Mouse (Mus musculus) layer of hippocampus, adult 18-20 months (tissue): ENCODE data around the gene Uba5. TPM values are rescaled to one million over a fixed set of nuclear protein-coding genes. Genes with fewer than 3 reads are reported as not detected.

Experiments
- DNase-seq, 2 experiments: peaks; one replicate each; pipeline ENCODE4 v3.0.0; 2022; ENCODE audit warnings: low spot score in 2 of 2
- long read RNA-seq: library from polyadenylated mRNA; stranded (forward); transcript quantifications from one replicate; pipeline ENCODE4 v2.0.0, GENCODE M21; 2021
- total RNA-seq, 2 experiments: library from RNA; stranded (reverse); gene quantifications; 2 replicates each; pipeline ENCODE4 v1.2.3; 2021

Uba5 gene
- 10 to 100 TPM; 39.8 to 40.0 TPM for total RNA-seq
- long read RNA-seq, transcript Uba5-201 (12 exons, 2,404 nt): major isoform, 43 of 45 reads
- long read RNA-seq, partial matches to known transcripts: 1 of 45 reads
- long read RNA-seq, other reads (novel, unspliced or antisense): 1 of 45 reads

DNA sequence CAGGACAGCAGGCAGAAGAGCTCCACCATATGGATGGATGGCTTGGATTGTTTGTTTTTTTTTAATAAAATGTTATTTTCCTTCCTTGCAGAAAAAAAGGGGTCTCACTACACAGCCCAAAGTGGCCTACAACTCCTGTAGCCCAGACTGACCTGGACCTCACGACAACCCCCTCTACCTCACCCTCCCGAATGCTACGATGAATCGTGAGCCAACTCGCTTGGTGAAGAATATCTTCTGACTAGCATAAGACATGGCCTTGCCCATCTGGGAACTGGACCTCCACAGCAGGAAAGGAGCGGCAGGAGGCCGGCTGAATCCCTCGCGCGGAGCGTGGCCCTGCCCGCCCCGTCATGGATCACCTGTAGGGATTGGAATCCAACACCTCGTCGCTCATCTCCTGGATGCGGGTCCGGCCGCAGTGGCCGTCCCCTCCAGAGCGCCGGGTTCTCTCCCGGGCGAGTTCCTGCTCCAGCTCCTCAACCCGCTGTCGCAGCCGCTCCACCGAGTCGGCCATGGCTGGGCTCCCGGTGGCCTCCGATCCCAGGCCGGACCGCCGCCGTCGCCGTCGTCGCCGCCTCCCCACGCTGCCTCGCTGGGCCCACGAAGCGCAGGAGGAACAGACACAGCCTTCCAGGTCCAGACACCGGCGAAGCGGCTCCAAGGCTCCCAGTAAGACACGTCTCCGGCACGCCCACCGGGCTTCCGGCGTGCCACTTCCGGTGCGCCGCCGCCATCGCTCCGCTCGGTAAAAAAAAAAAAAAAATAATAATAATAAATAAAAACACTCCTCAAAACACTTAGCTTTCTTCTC, at the start of gene Uba5:
Uba5 (minus strand) TSS at position 705 of the 814 bp plus-strand sequence.
- DNase-seq: peak in 1 of 2 experiments; percentile 60

DNA sequence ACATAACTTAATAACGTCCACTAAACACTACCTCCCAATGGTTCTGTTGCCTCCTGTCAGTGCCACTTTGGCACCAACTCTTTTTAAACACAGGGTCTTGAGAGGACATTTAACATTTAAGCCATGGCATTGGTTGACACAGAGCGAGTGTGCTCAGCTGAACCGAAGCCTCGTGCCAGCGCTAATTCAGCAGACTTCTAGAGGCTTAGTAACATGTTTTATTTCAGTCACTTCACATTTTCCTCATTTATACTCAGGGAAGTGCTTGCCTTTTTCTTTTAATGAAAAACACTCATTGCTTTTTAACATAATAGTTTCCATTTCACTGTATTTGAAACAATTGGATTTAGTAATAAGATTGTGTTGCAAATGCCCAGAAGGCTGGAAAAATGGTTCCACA, 46.2 kb upstream of the Uba5 start:
- no peak for DNase-seq

DNA sequence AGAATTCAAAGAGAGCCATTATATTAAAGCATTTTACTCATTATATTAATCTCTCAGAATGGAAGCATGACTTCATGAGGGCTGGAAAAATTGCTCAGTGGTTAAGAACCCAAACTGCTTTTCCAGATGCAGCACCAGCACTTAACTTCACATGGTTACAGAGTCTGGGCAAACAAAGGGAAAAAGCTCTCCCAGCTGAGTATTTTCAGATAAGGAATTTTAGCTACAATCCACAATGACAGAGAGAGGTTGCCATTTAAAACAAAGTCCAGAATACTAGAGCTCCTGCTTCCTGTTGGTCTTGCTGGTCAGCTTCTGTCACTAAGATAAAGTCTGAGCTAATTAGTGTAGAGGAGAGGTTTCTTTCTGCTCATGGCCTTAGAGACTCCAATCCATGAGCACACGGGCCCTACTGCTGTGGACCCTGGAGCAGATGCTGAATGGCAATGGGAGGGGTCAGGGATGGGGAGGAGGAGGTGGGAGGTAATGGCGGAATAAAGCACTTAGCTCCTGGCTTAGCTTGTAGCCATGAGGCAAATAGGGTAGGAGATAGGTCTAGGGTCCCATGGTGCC, 45.7 kb upstream of the Uba5 start:
- DNase-seq: no peak

DNA sequence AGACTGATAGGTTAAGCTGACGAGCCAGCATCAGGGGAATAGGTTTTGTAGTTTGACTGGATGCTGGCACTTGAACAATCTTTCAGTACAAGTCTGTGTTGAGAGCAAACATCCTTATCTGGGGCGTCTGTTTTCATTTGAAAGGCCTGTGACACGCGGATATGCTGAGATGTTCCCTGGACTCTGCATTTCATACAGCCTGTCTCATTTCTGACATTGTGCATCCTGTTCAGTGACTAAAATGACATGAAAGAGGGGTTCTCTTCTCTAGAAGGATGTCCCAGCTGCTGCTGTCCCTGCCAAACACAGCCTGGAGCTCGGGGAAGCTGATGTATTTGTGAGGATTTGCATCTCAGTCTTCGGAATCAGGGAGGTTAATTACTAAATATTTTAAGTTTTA, 44.5 kb upstream of the Uba5 start:
- DNase-seq: no peak

DNA sequence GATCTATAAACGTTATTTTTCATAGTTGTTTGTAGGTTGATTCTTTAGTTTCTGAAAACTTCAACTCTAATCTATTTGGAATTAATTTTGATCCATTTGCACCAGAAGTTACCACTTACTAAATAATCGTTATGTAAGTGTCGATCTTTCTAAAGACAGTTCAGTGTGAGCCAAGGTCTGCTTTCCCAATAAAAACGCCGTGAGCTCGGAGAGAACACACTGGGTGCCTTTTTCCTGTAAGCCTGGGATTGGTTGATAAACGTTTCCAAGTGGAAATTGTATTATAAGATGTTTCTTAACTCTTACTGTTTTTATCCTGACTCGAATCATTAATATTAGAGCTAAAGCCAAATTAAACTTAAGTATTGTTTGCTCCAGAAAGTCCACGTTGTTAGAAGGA, 44.0 kb upstream of the Uba5 start:
- DNase-seq: no peak

DNA sequence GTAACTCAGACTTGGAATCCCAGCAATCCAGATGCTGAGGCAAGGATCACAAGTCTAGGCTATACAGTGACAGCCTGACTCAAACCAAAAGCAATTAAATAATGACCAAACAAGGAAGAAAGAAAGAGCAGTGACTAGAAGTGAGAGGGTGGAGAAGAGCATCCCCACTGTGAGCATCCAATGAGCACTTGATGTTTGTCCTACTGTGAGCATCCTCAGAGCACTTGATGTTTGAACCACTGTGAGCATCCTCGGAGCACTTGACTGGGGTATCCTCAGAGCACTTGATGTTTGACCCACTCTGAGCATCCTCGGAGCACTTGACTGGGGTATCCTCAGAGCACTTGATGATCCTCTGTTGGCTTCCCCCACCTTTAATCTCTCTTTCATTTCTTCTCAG, 42.1 kb upstream of the Uba5 start:
- DNase-seq: no peak

DNA sequence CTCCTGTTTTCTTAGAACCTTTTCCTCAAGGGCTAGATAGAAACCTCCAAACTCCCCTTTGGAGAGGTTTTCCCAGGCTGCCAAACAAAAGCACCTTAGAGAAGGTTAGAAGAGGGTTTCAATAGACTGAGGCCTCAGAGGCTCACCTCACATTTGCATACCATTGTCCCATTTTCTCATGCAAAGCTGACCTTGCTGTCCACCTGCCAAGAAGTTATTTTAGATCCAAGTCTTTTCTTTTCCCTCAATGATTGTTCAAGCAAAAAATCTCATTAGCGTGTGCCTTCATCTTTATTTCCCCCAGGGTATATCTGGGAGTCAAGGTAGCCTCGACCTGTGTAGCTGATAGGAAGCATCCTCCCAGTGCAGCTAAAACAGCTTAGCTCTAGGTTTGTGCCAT, 40.0 kb upstream of the Uba5 start:
- no peak for DNase-seq

DNA sequence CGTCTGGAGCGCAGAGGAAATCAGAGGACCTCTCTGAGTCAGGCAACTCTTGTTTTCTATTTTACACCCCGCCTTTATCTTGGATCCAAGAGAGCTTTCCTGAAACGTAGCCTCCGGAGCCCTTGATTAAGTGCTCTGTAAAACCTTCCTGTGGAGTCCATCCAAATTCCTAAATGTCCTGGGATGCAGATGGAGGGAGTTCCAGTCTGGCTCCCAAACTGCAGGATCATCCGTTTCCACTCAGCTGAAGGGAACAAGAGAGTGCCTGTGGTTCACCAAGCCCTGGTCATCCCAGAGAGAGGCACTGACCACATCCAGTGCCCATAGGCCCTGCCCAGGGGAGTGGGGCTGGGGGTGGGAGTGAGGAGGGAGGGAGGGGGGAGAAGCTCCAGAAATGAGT, 39.4 kb upstream of the Uba5 start:
- no peak for DNase-seq

DNA sequence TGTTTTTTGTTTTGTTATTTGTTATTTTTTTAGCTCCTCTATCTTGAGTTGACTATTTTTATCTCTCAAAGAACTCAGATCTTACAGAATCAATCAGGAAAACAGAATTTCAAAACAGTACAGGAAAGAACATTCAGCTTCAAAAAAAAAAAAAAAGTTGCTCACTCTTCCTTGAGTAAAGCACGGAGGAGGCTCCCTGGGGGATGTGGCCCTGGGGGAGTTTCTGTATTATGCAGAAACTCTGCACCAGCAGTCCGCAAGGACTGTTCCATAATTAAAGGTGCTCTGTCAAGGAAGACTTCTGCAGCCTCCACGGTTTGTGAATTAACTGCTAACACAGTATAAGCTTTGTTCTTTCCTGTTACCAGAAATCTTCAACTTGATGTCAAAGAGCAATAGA, 38.5 kb upstream of the Uba5 start:
- DNase-seq: no peak

DNA sequence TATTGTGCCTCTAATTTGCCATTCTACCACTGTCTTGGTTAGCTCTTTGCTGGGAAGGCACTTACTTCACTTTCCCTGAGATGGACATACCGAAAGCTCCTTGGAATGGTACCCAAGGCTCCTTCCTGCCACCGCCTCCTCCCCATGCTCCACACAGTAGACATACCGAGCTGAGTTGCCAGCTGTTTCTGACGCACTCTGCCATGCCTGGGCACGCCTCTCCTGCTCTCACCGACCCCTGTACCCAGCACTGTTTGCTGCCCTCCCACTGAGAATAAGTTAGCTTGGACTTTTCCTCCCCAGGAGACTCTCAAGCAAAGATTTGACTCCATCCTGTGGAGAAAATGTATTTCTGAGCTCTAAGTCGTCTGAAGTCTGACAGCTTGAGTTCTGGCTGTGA, 37.9 kb upstream of the Uba5 start:
- no peak for DNase-seq

DNA sequence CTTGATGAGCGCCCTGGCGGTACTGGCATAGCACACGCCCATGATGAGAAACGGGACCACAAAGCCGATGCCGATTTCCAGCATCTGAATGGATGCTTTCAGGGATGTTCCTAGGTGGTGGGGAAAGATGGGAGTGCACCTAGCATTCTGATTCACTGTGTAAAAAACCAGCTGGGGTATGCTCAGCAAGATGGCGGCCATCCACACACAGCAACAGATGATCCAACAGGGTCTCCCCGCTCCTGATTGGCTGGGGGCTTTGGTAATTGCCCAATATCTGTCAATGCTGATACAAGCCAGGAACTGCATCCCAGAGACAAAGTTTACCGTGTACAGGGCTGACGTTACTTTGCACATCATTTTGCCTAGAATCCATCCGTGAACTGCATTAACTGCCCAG, 36.1 kb upstream of the Uba5 start:
- no peak for DNase-seq

DNA sequence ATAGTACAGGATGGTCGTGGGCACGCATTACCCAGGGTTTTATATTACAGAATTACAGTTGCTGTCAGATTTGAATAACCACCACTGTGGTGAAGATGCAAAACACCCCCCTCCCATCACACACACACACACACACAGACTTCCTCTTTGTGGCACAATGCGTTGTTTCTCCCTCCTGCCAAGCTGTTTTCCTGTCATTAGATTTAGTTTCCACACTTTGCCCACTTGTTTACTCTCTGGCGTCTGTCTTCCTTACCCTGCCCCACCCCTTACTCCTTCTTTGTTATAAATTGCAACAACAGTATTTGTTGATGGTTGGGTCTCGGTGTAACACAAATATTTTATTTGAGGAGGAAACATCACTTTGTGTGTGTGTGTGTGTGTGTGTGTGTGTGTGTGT, 35.3 kb upstream of the Uba5 start:
- no peak for DNase-seq

DNA sequence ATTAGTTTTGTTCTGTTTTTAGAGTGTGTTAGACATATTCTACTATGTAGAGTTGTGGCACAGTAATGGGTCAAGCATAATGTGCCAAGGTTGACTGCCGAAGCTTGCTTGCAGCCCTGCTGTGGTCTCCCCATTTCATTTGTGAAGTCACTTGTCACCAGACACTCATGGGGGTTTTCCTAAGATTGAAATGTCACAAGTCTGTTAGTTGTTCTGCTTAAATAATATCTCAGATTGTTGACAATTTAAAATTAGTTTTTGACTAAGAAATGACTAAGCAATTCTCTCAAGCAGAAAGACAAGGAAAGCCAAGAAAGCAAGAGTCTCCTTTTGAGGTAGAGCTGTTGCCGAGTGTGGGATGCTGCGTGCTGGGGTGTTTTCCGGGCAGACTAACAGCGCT, 30.0 kb upstream of the Uba5 start:
- no peak for DNase-seq

DNA sequence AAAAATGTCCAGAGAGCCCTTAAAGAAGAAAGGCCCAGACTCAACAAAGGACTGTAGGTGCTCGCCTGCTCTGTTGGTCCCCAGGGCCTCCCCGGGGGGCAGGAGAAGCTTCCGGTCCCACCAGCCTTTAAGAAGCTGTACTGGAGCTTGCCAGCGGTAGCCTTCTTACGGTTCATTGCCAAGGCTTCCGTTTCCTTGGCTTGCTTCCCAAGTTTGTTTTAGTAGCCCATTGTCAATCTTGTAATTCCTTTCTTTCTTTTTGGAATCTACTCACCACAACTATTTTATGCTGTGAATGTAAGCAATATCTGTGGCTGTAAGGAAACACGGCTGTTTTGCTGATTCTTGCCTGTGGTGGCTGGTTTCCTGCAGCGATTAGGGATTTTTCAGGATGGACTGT, 25.6 kb upstream of the Uba5 start:
- DNase-seq: no peak

DNA sequence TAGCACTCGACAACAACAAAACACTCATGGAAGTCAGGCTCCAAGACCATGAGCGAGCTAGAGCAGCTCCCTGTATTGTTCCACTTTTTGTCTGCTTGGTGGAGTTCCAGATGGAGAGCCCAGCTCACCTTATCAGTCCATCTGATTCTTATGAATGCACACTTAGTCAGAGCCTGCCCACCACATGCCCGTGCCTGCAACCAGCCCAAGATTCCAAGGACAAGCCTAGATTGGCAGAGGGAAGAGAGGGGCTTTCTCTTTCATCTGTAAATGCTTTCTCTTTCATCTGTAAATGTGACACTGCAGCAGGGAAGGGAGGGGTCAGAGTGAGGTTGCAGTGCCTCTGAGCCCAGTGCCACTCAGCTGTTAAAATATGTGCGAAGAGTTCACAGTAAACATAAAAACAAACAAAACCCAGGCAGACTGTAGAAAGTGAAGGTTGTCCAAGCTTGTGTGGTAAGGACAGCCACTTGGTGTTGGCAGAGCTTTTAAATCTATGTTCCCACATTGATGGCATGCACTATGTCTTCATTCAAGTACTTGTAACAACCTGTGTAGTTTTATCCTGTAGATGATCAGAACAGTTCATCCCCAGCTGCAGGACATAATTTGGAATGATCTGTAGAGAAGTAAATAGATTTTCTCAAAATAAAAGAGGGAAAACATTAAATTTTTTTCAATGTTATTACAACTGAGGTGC, 22.9 kb upstream of the Uba5 start:
- no peak for DNase-seq

DNA sequence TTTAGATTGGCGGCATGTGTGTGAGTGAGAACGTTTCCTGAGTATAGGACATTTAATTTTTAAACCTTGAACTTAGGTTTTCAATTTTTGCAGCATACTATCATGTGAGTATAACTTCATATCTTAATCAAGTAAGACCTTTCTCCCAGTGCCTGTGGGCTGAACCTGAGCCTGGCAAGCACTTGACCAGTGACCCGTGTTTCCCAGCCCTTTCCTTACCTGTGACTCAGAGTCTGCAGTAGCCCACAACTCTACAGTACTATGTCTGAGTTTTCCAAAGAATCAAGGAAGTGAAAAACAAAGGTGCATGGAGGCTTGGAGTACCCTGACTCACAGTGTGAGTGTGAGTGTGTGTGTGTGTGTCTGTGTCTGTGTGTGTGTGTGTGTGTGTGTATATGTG, 17.1 kb upstream of the Uba5 start:
- DNase-seq: no peak

DNA sequence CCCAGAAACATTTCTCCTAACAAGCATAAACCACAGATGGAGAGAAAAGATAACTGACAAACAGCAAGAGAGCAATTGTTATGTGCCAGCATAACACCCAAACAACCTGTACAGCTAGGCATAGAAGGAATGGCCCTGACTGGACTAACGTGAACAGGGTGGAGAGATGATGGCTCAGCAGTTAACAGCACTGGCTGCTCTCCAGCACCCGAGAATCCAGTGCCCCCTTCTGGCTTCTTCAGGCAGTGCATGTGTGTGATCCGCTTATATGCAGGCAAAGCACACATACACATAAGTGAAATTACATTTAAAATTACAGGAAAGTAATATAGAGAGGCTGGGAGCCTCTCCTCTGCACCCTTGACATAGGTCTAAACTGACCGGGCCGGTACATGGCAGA, 16.4 kb upstream of the Uba5 start:
- DNase-seq: peak in 1 of 2 experiments; percentile 59

DNA sequence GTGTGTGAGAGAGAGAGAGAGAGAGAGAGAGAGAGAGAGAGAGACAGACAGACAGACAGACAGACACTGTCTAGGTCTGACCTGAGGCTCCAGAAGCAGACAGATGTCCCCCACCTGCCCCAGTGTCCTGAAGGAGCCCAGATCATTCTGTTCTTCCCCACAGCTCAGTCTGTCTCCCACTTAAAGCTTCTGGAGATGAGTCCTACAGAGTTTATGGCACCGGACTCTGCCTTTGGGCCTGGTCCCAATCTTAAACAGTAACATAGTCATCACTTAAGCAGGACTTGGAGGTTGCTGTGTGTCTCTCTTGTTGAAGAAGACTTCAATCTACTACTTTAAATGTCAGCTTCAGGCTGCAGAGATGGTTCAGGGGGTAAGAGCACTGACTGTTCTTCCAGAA, 15.8 kb upstream of the Uba5 start:
- DNase-seq: no peak

DNA sequence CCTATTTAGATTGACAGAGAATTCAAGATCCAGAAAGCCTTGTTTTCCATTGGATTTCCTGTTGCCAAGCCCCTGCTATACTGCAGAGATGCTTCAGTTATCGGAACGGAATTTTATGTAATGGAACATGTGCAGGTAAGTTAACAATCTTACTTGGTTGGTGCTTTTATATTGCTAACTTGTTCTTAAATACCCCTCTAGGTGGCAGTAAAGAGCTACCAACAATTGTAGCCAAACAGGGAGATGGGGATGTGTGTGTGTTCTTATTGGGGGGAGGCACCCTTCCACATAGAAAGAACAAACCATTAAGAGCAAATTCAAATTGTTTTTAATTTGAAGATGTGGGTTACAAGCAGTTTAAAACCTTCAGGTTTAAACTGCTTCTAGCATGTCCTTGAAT, 12.9 kb upstream of the Uba5 start:
- no peak for DNase-seq

DNA sequence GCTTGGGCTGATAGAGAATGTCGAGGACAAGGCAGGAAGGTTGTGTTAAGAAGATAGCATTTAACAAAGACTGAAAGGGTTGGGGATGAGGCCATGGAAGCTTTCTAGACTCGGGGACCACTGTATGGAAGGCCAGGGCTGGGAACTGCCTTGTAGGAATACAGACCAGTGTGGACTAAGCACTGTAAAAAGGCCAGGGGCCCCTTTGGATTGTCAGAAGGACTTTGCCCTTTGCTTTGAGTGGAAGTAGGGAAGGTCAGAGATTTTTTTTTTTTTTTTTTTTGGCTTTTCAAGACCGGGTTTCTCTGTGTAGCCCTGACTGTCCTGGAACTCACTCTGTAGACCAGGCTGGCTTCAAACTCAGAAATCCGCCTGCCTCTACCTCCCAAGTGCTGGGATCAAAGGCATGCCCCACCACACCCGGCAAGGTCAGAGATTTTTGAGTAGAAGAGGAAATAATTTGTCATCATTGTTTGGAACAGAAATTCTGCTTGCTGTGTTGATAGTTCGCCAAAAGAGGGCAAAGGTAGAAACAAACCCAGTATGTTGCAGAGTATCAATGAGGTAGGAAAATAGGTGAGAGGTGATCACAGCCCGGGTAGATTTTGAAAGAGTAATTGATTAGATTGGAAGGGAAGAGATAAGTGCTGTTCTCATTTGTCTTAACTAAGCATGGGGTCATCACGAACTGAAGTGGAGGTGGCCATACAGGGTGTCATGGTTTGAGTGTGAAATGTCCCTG, 8.1 kb upstream of the Uba5 start:
- DNase-seq: no peak

DNA sequence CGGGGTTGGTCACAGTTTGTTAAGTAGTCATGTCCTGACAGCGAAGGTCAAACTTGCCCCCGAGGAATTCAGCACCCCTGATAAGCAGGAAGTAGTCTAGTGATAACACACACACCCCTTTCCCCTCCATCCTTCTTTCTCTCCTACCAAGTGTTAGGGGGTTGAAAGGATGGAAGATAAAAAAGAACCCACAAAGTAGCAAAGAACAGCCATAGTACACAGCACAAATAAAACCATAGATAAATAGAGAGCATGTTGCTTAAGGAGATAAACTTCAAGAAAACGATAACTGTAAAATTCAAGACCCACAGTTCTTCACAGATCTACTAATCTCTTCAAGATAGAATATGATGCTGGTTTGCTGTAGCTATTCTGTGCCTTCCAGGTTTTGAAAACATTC, 7.3 kb upstream of the Uba5 start:
- no peak for DNase-seq

DNA sequence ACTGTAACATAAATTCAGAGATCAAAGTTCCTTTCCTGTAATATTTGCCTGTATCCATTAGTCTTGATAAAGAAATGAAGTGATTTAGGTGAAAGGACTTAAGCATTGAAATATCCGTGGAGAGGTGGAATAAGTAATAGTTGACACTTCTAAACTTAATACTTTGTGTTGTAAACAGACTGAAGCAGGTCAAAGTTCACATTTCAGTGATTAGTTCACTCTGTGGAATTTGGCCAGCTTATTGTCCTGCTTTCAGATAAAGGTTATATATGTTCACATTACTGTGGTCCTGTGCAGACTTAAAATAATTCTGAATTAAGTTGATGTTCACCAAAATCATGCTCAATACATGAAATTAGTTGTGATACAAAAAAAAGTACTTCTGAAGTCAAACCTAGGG, 1.6 kb upstream of the Uba5 start:
- DNase-seq: no peak
